Mouse (Mus musculus): ENCODE results near the gene Jup.

Jup gene

GRCm38 (mm10) chr11:100397600-100398389 lies at the start of gene Jup:
Jup (minus strand) TSS chr11:100397763.
- DNase-seq (ENCODE audit: low spot score), result peak; percentile 100

GRCm38 (mm10) chr11:100442625-100443024 lies 45.1 kb upstream of the Jup start:
- no peak for DNase-seq (ENCODE audit: low spot score)

- DNase-seq (ENCODE audit: low spot score), result no peak
These were observed 44.2 kb upstream of the Jup start, which contains the start of the genes Nt5c3b and Klhl10 for GRCm38 (mm10) chr11:100441797-100442196. Nt5c3b (minus strand) TSS chr11:100441808. Klhl10 (plus strand) TSS chr11:100441917.

- DNase-seq (ENCODE audit: low spot score), result peak; percentile 87
These were observed 43.3 kb upstream of the Jup start for GRCm38 (mm10) chr11:100440691-100441522.

GRCm38 (mm10) chr11:100437901-100438300 lies 40.3 kb upstream of the Jup start:
- DNase-seq (ENCODE audit: low spot score), result no peak

GRCm38 (mm10) chr11:100435678-100436246 lies 38.2 kb upstream of the Jup start:
- DNase-seq (ENCODE audit: low spot score), result no peak

GRCm38 (mm10) chr11:100432002-100432401 lies 34.4 kb upstream of the Jup start:
- DNase-seq (ENCODE audit: low spot score), result no peak

- DNase-seq (ENCODE audit: low spot score), result no peak
These were observed 32.5 kb upstream of the Jup start for GRCm38 (mm10) chr11:100430052-100430451.

- DNase-seq (ENCODE audit: low spot score), result peak; percentile 80
These were observed 31.1 kb upstream of the Jup start for GRCm38 (mm10) chr11:100428612-100429199.

GRCm38 (mm10) chr11:100426820-100427219 lies 29.3 kb upstream of the Jup start:
- DNase-seq (ENCODE audit: low spot score), result no peak

- peak; percentile 83 for DNase-seq (ENCODE audit: low spot score)
These were observed 28.3 kb upstream of the Jup start for GRCm38 (mm10) chr11:100425851-100426250.

GRCm38 (mm10) chr11:100423836-100424235 lies 26.3 kb upstream of the Jup start:
- no peak for DNase-seq (ENCODE audit: low spot score)

- no peak for DNase-seq (ENCODE audit: low spot score)
These were observed 24.0 kb upstream of the Jup start for GRCm38 (mm10) chr11:100421537-100421936.

GRCm38 (mm10) chr11:100414914-100415822 lies 17.6 kb upstream of the Jup start, which contains the start of gene Fkbp10:
Fkbp10 (plus strand) TSS chr11:100415697.
- DNase-seq (ENCODE audit: low spot score), result peak; percentile 78

GRCm38 (mm10) chr11:100414021-100414913 lies 16.7 kb upstream of the Jup start, which contains the start of gene P3h4:
P3h4 (minus strand) TSS chr11:100414836.
- DNase-seq (ENCODE audit: low spot score), result peak; percentile 87

- DNase-seq (ENCODE audit: low spot score), result no peak
These were observed 16.0 kb upstream of the Jup start for GRCm38 (mm10) chr11:100413541-100413940.

GRCm38 (mm10) chr11:100411736-100412135 lies 14.2 kb upstream of the Jup start:
- DNase-seq (ENCODE audit: low spot score), result no peak

- no peak for DNase-seq (ENCODE audit: low spot score)
These were observed 12.1 kb upstream of the Jup start for GRCm38 (mm10) chr11:100409686-100410085.

GRCm38 (mm10) chr11:100408835-100409462 lies 11.4 kb upstream of the Jup start:
- DNase-seq (ENCODE audit: low spot score), result no peak
